Mouse (Mus musculus): ENCODE measurements around the gene Rpl10-ps3.
A peak's percentile ranks its signal among the peaks of the same experiment; 100 is the strongest.

Gene Rpl10-ps3

GRCm38 (mm10) chr9:50344868-50345267, at the start of gene Rpl10-ps3:
Rpl10-ps3 (minus strand) TSS chr9:50344968.
- DNase-seq = no peak

- DNase-seq = no peak
Observed at GRCm38 (mm10) chr9:50375598-50375997, 30.8 kb upstream of the Rpl10-ps3 start.

- no peak for DNase-seq
Observed at GRCm38 (mm10) chr9:50374666-50375065, 29.9 kb upstream of the Rpl10-ps3 start.

- no peak for DNase-seq
Observed at GRCm38 (mm10) chr9:50368551-50369297, 24.0 kb upstream of the Rpl10-ps3 start.

GRCm38 (mm10) chr9:50365059-50365780, 20.5 kb upstream of the Rpl10-ps3 start:
- no peak for DNase-seq

GRCm38 (mm10) chr9:50363962-50364361, 19.2 kb upstream of the Rpl10-ps3 start:
- no peak for DNase-seq

- no peak for DNase-seq
Observed at GRCm38 (mm10) chr9:50363259-50363658, 18.5 kb upstream of the Rpl10-ps3 start.

GRCm38 (mm10) chr9:50362556-50362955, 17.8 kb upstream of the Rpl10-ps3 start:
- DNase-seq = no peak

GRCm38 (mm10) chr9:50360370-50360769, 15.6 kb upstream of the Rpl10-ps3 start:
- DNase-seq = no peak

GRCm38 (mm10) chr9:50357331-50357730, 12.6 kb upstream of the Rpl10-ps3 start:
- no peak for DNase-seq

- DNase-seq = no peak
Observed at GRCm38 (mm10) chr9:50351746-50352145, 7.0 kb upstream of the Rpl10-ps3 start.

GRCm38 (mm10) chr9:50350571-50350970, 5.8 kb upstream of the Rpl10-ps3 start:
- no peak for DNase-seq

- DNase-seq = no peak
Observed at GRCm38 (mm10) chr9:50349156-50349555, 4.4 kb upstream of the Rpl10-ps3 start.

- DNase-seq = no peak
Observed at GRCm38 (mm10) chr9:50348256-50348655, 3.5 kb upstream of the Rpl10-ps3 start.

GRCm38 (mm10) chr9:50335539-50336325, 9.0 kb downstream of the Rpl10-ps3 start:
- no peak for DNase-seq

- DNase-seq = peak; percentile 1 to 14
Observed at GRCm38 (mm10) chr9:50333413-50333812, 11.4 kb downstream of the Rpl10-ps3 start.

- no peak for DNase-seq
Observed at GRCm38 (mm10) chr9:50324355-50325225, 20.2 kb downstream of the Rpl10-ps3 start.

- no peak for DNase-seq
Observed at GRCm38 (mm10) chr9:50320729-50321128, 24.0 kb downstream of the Rpl10-ps3 start.

GRCm38 (mm10) chr9:50319506-50319905, 25.3 kb downstream of the Rpl10-ps3 start:
- no peak for DNase-seq

GRCm38 (mm10) chr9:50317299-50317698, 27.5 kb downstream of the Rpl10-ps3 start:
- no peak for DNase-seq

GRCm38 (mm10) chr9:50315650-50316049, 29.1 kb downstream of the Rpl10-ps3 start:
- no peak for DNase-seq

- DNase-seq = no peak
Observed at GRCm38 (mm10) chr9:50311036-50311545, 33.7 kb downstream of the Rpl10-ps3 start.
